Mouse (Mus musculus) lung, postnatal 0 days (tissue): ENCODE results near the gene Atg4b.
A peak's percentile ranks its signal among the peaks of the same experiment; 100 is the strongest.

Experiments used
- CTCF ChIP-seq: IDR thresholded peaks from 2 replicates; pipeline ENCODE4 v1.5.1; 2016; ENCODE audit warnings: antibody characterized with exemption, mild to moderate bottlenecking
- EP300 ChIP-seq: IDR thresholded peaks from 2 replicates; pipeline ENCODE4 v1.6.1; 2016; ENCODE audit warnings: antibody characterized with exemption, mild to moderate bottlenecking, control low read depth

DNA sequence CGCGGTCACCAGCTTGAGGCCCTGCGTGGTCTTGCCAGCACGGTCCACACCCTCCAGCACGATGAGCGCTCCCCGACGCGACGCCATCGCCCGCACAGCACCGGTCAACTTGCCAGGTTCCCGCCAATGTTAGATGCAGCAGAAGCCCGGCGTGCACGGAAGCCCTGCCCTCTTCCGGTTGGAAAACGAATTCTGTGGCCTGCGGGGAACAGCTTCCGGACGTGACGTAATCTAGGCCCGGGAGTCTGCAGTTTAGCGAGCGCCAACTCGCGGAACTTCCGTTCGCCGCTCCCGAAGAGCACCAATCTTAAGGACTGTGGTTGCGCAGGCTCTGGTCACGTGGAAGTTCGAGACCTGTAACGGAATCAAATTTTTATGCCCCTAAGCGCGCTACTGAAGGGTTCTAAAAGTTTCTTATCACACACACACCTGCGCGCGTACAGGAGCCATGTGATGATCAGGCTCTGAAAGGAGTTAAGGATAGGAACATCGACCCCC, 50.5 kb downstream of the Atg4b start, which contains the start of gene Dtymk:
- 0 out of 2 replicates have a peak, but pooled peaks have one; percentile 19 for TF ChIP-seq EP300
- peak; percentile 71 for TF ChIP-seq CTCF
